Mouse (Mus musculus) left cerebral cortex, adult 11 months (tissue): ENCODE measurements at regions not wholly inside any gene's neighbourhood (a gene's known extent, or its start where the extent isn't known, plus 50 kb on each side); places are given as distances from the start of the nearest gene placed in this dataset.
A peak's percentile ranks its signal among the peaks of the same experiment; 100 is the strongest.

Experiments
- DNase-seq: peaks from one replicate; pipeline ENCODE4 v3.0.0; 2022; ENCODE audit warnings: low spot score

GRCm38 (mm10) chr7:136104021-136104420, 387.9 kb upstream of the Mki67 start:
- no peak for DNase-seq

GRCm38 (mm10) chr7:136112163-136112562, 396.0 kb upstream of the Mki67 start:
- DNase-seq: no peak

GRCm38 (mm10) chr7:136120930-136121329, 404.8 kb upstream of the Mki67 start:
- DNase-seq: no peak

- DNase-seq: no peak
These were observed 405.2 kb upstream of the Mki67 start for GRCm38 (mm10) chr7:136121406-136121805.

- DNase-seq: no peak
These were observed 408.6 kb upstream of the Mki67 start for GRCm38 (mm10) chr7:136124786-136125185.

GRCm38 (mm10) chr7:136126393-136126792, 410.2 kb upstream of the Mki67 start:
- DNase-seq: no peak

- no peak for DNase-seq
These were observed 411.4 kb upstream of the Mki67 start for GRCm38 (mm10) chr7:136127576-136127975.

DNA sequence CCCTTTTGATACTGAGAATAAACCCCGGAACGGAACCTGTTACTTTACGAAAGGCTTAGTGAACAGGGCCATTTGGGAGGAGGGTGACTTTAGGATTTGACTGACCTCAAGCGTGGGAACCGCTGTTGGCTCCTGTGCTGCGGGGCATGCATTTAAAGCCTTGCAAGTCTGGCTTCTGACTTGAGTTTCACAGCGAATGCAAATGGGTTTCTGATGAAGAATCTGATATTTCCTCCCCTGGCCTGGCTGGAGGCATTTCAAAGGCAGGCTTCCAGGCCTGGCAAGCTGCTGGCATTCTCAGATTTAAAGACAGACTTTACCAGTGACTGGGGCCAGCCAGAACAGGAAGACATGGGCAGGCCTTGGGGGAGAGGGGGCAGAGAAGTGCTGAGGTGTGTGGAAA, 413.6 kb upstream of the Mki67 start:
- no peak for DNase-seq

- no peak for DNase-seq
These were observed 414.6 kb upstream of the Mki67 start for GRCm38 (mm10) chr7:136130666-136131239.

GRCm38 (mm10) chr7:136132976-136133375, 416.8 kb upstream of the Mki67 start:
- no peak for DNase-seq

GRCm38 (mm10) chr7:136136666-136137065, 420.5 kb upstream of the Mki67 start:
- DNase-seq: no peak

GRCm38 (mm10) chr7:136137341-136137740, 421.2 kb upstream of the Mki67 start:
- no peak for DNase-seq

GRCm38 (mm10) chr7:136137831-136138602, 421.9 kb upstream of the Mki67 start:
- no peak for DNase-seq

DNA sequence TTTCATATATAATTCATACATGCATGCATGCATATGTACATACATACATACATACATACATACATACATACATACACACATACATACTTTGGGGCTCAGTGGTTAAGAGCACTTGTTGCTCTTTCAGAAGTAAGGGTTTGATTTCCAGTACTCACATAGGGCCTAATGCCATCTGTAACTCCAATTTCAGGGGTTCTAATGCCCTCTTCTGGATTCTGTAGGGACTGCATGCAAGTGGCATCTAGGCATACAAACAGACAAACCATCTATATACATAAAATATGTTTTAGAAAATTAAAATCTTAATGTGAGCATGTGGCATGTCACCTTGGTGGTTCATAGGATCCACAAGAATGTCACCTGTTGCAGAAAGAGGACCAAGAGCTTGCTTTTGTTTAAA, 426.7 kb upstream of the Mki67 start:
- DNase-seq: no peak

DNA sequence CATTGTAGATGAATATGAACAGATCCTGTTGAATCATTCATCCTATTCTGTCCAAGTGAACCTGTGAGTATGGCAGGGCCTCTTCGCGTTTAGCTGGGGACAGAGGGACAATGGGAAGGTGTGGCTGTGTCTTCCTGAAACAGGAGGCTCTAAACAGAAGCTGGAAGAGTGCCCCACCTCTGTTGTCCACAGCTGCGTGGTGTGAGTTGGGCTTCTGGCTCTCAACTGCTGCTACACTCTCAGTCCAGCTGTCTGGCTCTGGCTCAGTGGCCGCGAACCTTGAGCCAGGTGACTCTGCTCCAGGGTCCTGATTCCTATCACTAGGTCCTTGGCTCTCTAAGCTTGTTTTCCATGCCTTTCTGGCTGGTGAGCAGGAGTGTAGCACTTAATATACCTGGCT, 434.0 kb upstream of the Mki67 start:
- no peak for DNase-seq

GRCm38 (mm10) chr7:136151301-136151930, 435.3 kb upstream of the Mki67 start:
- no peak for DNase-seq

- peak; percentile 26 for DNase-seq
These were observed 436.3 kb upstream of the Mki67 start for GRCm38 (mm10) chr7:136152470-136152869.

GRCm38 (mm10) chr7:136153621-136154020, 437.5 kb upstream of the Mki67 start:
- no peak for DNase-seq

DNA sequence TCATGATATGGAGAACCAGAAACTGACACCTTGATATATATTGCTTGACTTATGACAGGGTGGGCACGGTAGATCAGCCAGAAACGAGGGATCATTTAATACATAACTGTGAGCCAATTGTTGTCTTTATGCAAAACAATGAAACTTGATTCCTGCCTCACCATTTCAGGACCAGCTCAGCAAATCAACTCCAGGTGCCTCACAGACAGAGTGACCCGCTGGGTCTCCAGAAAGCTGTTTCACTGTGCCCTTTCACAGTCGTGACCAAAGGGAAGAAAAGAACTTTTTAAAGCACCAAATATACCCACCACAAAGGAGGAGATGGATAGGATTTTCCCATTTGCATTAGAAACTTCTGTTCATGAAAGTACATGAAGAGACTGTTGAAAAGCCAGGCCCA, 443.0 kb upstream of the Mki67 start:
- DNase-seq: no peak

GRCm38 (mm10) chr7:136161526-136161925, 445.4 kb upstream of the Mki67 start:
- no peak for DNase-seq

GRCm38 (mm10) chr7:136164834-136165233, 448.7 kb upstream of the Mki67 start:
- DNase-seq: no peak

DNA sequence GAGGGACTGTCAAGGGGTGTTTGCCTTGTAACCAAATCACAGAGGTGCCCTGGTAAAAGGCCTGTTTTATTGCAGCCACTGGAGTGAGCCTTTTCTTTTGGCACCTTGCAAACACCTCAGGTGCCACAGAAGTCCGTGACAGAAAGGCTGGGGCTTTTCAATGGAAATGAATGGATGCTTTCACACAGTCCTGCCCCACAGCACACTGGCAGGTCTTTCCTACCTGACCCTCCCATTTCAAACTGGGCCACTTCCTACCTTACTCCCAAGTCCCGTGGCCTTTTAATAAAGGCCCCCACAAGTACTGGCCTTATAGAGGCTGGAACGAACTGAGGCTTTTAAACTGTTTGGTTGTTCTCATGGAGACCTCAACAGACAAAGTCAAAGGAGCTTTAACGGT, 453.1 kb upstream of the Mki67 start:
- no peak for DNase-seq

DNA sequence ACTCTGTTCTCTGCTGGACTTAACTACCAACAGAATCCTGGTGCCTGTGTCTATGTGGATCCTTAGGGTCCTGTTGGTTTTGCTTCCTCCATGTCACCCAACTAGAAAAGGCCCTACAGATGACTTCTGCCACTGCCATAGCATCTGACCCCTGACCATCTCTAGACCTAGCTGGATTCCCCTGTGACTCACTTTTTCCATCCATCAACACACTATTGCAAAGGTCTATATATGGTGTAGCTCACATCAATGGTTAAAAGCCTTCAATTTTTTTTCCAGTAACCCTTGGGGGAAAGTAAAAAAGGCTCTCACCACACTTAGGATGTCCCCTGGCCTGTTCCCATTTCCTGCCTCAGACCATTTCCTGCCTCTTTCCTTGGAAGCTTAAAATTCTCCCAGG, 460.2 kb upstream of the Mki67 start:
- DNase-seq: no peak
